Mouse (Mus musculus) granulocyte monocyte progenitor cell, adult 5-6 weeks (primary cell): ENCODE measurements around the gene Bckdha. TPM values are rescaled to one million over a fixed set of nuclear protein-coding genes. Genes with fewer than 3 reads are reported as not detected.

ENCODE experiments used
- ATAC-seq: replicated peaks from 2 replicates; pipeline ENCODE4 v1.8.0; 2016; ENCODE audit warnings: mild to moderate bottlenecking, moderate TSS enrichment, inconsistent platforms; ENCODE audit not compliant: poor library complexity, severe bottlenecking
- total RNA-seq, 2 experiments: library from RNA; stranded (forward) in 1 of 2; stranded (reverse) in 1 of 2; fragments of 200-712, 200-1000 nt in 1 of 2; fragments of >200 nt in 1 of 2; fragmentation: Nextera tagmentation in 1 of 2; gene quantifications; 2 replicates each; pipeline ENCODE4 v1.2.3; 2014 to 2017

Gene Bckdha
- total RNA-seq, 2 experiments from 2014 or later = 42.3 to 64.6 TPM

DNA sequence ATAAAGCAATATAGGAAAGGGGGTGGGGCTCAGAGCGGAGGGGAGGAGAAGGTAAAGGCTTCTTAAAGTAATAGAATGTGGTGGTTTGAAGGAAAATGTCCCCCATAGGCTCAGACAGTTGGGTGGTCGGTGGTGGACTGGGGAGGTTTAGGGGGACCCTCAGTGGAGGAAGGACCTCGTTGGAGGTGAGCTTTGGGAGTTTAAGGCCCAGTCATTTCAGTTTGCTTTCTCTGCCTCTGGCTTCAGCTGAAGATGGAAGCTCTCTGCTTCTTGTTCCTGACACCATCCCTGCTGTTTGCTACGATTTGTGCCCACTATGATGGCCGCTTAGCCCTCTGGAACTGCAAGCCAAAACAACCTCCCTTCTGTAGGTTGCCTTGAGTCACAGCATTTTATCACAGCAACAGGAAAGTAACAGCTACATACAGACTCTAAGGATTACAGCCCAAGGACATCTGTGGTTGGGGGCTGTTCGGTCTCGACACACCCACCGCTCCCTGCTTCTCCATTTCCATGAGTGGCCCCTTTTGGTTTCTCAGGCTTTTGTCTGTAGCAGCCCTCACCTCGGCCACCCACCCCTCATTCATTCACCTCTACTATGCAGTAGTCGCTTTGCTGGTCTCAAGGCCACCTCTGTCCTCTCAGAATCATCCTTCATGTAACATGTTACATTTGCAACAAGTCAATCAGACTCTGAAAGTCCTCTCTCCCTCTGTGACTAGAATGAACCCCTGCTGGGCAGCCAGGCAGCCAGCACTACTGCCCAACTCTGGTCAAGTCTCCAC, 41.2 kb downstream of the Bckdha start:
- no peak for ATAC-seq

DNA sequence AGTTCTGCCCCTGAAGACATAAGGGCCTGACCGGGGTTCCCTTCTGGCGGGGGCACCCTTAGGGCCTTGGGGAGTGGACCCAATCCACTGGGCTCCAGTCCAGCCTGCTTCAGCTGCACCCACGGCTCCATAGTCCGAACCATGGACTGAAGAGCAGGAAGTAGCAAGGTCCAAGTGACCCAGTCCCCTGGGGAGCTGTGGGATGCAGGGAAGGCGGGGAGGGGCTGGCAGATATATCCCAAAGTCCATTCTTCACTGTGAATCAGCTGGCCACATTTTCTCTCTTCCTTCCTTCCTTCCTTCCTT, 43.1 kb downstream of the Bckdha start, which contains the start of gene Erich4:
TSS of gene Erich4 (minus strand) at position 187 of the 306 bp plus-strand sequence.
- ATAC-seq = no peak

DNA sequence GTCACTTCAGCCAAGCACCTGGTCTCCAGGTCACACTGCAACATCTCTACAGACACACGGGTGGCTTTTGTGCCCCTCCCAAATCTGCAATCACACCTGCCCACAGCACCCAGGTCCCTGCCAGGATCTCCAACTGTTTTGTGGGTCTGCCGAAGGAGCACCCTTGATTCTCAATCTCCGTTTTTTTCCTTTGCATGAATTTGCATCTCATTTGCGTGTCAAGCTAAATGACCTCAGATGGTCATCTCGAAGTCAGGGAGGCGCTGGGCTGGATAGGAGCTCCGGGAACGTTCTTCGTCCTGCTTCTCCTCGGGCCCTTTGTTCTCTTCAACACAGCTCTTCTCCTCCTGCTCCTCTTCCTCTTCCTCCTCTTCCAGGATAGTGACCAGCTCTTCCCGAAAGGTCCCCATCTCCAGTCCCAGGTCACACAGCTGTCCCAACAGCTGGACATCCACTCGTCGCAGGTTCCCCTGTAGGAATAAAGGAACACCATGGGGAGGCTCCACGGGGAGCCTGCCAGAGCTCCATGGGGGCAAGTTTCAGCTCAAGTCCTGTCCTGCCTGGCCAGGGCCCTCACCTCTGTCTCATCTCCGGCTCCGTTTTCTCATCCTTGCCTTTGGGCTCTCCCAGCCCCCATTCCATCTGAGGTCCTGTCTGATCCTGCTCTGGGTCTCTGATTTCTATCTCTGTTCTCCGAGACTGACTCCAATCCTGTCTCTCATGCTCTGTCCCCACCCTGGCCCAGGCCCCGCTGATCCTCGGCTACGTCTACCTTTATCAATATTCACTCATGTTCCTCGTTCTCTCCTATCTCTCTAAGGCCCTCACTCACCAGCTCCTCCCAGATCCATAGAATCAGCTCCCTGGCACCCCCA, 43.7 kb downstream of the Bckdha start:
- no peak for ATAC-seq

DNA sequence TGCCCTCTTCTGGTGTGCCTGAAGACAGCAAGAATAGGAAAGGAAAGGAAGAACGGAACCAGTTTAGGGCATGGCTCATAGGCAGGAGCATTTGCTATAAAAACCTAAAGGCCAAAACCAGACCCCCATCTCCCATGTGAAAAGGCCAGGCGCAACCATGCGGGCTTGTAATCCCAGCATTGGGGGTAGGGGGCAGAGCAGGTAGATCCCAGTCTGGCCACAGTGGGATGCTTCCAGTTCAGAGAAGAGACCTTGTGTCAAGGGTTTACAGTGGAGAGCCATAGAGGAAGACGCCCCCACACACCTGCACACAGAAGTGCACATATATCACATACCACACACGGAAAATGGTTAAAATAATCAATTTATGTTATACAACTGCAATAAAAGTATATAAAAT, 44.7 kb downstream of the Bckdha start:
- ATAC-seq = no peak

DNA sequence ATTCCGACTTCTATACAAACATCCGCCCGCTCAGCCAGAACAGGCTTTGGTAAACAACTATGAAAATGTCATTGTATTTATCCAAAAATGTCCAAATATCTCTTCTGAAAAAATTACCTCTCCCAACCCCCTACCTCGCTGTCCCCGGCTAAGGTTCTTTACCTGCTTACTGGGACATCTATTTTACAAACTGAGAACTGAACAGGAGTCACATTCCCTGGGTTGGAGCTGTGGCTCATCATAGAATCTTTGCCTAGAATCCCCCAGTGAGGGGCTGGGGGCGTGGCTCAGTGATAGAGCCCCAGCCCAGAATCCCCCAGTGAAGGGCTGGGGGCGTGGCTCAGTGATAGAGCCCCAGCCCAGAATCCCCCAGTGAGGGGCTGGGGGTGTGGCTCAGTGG, 47.3 kb downstream of the Bckdha start:
- ATAC-seq = no peak

DNA sequence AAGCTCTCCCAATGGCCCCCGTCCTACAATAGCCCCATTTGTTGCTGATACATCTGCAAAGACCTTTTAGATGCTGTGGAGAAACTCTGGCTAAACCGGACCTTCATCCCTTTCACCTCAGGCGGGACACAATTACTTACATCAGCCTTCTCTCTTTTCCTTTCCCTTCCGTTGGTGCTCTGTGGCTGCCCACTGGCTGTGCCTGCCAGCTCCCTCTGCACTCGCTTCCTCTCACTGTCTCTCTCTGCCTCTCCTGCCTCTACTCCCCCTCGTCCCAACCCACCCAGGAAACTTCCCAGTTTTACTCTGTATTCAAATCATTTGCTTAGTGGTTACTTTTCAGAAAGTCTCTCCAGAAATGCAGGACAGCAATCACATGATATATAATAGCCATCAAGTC, 48.7 kb downstream of the Bckdha start:
- ATAC-seq = peak; percentile 60

DNA sequence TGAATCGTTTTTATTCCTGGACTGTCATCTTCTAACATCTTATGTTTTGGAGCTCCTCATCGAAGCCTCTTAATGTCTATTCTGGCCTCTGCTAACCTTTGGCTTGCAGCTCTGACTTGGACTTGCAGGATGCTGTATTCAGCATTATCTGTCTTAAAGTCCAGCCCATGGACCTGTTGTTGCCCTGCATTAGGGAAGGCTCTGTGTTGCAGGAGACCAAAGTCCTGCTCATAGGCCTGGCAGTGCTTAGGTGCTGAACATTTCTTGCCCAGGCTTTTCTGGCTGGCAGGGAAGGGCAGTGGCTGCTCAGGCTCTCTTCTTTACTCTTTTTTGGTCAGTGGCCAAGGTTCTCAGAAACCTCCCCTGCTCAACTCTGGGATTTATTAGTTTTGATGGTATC, 51.6 kb downstream of the Bckdha start:
- ATAC-seq = no peak

DNA sequence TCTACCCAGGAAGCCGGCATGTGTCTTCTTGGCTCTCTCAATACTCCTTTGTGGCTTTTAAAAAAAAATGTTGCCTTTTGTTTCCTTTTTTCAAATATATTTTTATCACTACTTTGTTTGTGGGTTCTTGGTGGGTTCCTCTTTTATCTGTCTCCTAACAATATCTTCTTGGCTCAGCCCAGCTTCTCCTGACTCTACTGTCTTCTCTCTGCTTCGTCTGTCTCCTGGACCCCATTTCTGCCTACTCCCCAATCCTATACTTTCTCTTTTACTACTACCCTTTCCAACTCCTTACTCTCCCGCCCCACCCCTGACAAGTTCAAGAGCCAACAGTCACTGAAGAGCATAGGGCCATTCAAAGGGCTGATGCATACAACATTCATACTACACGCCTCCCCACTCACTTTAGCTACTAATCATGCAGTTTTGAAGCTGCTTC, 52.1 kb downstream of the Bckdha start:
- peak; percentile 67 for ATAC-seq

DNA sequence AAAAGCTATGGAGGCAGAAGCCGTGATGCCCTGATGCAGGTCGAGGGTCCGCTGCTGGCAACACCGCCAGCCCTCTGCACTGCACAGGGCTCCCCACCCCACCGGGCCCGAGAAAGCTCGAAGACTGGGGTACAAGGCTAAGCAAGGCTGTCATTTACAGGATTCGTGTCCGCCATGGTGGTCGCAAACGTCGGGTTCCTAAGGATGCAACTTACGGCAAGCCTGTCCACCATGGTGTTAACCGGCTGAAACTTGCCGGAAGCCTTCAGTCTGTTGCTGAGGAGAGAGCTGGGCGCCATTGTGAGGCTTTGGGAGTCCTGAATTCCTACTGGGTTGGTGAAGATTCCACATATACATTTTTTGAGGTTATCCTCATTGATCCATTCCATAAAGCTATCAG, 57.4 kb downstream of the Bckdha start:
- no peak for ATAC-seq

DNA sequence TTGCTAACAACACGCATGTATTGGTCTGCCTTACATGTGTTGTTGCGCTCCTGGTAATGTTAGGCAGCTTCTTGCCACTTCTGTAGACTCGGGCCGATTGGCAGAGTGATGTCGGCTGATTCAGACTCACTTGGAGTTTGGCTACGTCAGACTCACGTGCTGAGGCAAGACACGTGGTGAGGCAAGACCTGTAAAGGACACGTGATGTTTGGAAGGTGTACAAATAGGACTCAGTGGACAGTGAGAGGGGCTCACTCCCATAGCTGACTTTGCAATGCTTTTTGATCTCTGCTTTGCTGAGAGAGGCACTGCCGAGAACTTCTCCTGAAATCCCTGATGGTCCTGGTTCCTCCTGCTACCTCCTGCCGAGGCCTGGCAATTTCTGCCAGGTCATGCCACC, 58.1 kb downstream of the Bckdha start:
- ATAC-seq = no peak

DNA sequence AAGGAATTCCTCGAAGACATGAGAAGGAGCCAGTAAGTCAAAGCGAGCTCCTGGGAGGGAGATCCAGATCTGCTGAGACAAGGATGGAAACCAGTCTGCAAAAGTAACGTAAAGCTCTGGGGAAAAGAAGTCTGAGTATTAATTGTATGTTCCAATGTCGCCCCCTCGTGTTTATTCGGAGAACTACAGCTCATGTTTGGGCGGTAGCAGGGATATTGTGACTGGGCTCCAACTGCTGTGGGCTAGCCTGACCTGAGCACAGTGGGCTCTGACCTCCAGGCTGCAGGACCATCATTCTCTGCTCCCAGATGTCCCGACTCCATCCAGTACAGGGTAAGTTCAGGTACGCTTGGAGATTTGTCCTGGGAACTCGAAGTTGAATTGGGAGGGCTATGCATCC, 59.1 kb downstream of the Bckdha start:
- peak; percentile 96 for ATAC-seq

DNA sequence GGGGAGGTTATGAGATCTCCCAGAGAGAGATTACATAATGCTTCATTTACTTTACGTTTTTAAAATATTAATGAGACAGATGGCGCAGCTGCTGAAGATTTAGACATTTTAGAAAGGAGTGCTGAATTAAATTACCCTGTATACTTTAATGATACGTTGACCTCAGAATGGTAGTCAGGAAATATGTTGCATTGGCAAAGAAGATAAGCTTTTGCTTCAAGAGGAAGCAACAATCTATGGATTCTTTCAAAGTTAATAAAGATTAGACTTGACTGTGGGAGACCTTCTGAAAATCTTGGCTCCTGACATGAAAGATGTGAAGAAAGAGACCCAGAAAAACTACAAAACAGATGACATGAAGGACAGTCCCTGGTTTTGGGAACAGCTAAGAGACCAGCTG, 64.9 kb downstream of the Bckdha start:
- ATAC-seq = no peak

DNA sequence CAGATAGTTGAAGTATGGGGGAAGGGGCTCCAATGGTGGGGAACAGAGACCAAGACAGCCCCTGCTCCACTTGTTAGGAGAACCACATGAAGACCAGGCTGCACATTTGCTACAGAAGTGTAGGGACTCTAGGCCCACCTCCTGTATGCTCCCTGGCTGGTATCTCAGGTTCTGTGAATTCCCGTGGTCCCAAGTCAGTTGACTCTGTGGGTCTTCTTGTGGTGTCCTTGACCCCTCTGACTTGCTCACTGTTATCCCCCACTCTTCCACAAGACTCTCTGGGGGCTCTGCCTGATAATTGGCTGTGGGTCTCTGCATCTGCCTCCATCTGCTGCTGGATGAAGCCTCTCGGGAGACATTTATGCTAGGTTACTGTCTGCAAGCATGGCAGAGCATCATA, 67.6 kb downstream of the Bckdha start:
- ATAC-seq = no peak

DNA sequence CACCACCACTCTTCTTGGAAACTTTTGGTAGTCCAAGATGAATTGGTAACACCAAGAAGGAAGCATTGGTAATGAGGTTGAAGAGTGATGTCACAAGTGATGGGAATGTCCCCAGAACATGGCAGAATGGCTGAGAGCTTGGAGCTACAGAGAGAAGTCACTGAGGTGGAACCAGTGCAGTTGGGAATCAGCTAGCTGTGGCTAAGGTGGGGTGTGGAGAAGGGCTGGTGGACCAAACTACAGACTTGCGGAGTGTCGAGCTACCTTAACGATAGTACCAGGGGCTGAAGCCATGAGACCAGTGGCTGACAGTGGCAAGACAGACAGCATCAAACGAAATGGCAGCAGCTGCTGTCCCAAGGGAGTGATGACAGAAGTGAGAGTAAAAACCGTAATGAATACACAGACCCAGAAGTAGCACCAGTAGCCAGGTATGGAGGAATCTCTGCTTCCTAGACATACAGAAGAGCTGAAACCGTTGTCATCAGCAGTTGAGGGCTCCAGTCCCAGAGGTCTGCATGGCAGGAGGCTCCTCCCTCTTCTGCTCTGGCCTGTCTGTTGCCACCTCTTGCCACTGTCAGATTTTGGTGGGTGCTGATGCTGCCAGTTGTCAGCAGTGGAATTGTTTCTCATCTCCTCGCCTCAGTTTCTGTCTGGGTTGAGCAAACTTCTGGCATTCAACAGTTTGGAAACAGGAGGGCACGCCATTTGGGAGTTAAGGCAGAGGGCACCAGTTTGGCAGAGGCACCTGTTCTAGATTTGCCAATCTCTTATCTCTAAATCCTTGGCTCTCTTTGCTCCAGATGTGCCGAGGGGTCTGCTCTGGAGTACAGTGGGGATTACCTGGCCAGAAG, 73.2 kb downstream of the Bckdha start:
- no peak for ATAC-seq

DNA sequence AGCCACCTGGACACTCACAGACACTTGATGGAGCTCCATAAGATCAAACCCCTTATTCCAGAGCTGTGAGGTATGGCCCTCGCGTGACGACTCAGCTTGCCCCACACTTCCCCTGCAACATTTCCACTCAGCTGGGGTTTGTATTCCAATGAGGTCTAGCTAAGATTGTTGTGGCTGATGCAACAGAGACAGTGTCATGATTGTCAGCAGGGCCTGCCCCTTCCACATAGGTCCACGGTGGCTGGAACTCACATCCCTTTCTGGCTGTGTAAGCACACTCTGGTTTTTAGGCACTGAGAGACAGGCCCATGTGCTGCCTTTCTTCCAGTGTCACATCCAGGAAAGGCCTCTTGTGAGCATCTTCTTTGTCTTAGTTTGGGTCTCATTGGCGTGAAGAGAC, 74.1 kb downstream of the Bckdha start:
- ATAC-seq = no peak

DNA sequence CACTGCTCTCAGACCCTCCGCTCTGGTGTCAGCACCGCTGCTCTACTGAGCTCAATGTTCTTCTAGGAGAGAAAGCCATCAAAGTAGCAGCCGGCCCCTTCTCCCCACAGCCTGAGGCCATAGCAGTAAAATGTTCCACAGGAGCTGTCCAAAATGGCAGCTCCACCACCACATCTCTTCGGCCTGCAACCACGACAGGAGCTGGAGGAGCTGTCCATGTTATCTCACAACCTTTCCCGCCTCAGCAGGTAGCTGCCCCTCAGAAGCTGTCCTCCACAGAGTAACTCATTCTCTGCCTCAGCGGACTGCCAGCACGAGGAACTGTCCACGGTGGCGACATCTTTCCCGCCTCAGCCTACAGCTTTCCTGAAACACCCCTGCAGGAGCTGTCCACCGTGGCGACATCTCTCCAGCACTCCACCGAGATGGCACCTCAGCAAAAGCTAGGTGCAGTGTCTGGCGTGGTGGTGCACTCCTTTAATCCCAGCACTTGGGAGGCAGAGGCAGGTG, 76.4 kb downstream of the Bckdha start:
- no peak for ATAC-seq

Other genes starting within 250 kb of the Bckdha start
- gene Cxcl17, start 246.1 kb downstream of the Bckdha start, total RNA-seq (2014; fragmentation: Nextera tagmentation) = not detected in 2 replicates
- gene Cxcl17, start 246.1 kb downstream of the Bckdha start, total RNA-seq (2017) = not detected in 2 replicates
- 30.3 and 43.8 TPM in 2 replicates for gene Ceacam1, start 181.4 kb downstream of the Bckdha start, total RNA-seq (2014; fragmentation: Nextera tagmentation)
- 15.8 and 18.5 TPM in 2 replicates for gene Ceacam1, start 181.4 kb downstream of the Bckdha start, total RNA-seq (2017)
- not detected in 2 replicates for gene Ceacam2, start 119.1 kb downstream of the Bckdha start, total RNA-seq (2014; fragmentation: Nextera tagmentation)
- not detected in 2 replicates for gene Ceacam2, start 119.1 kb downstream of the Bckdha start, total RNA-seq (2017)
- not detected in 2 replicates for gene Erich4, start 43.1 kb downstream of the Bckdha start, total RNA-seq (2014; fragmentation: Nextera tagmentation)
- gene Erich4, start 43.1 kb downstream of the Bckdha start, total RNA-seq (2017) = not detected in 2 replicates
- gene Dmac2, start 39.6 kb downstream of the Bckdha start, total RNA-seq (2014; fragmentation: Nextera tagmentation) = 36.0 and 41.9 TPM in 2 replicates
- 35.6 and 39.0 TPM in 2 replicates for gene Dmac2, start 39.6 kb downstream of the Bckdha start, total RNA-seq (2017)
- 18.7 and 26.1 TPM in 2 replicates for gene B3gnt8, start 32.3 kb downstream of the Bckdha start, total RNA-seq (2014; fragmentation: Nextera tagmentation)
- gene B3gnt8, start 32.3 kb downstream of the Bckdha start, total RNA-seq (2017) = 14.6 and 22.9 TPM in 2 replicates
- gene Exosc5, start 183 bp upstream of the Bckdha start, total RNA-seq (2014; fragmentation: Nextera tagmentation) = 84.1 and 154 TPM in 2 replicates
- 73.1 and 81.3 TPM in 2 replicates for gene Exosc5, start 183 bp upstream of the Bckdha start, total RNA-seq (2017)
- gene Tmem91, start 16.2 kb upstream of the Bckdha start, total RNA-seq (2014; fragmentation: Nextera tagmentation) = 0.75 and 1.5 TPM in 2 replicates
- not detected in 2 replicates for gene Tmem91, start 16.2 kb upstream of the Bckdha start, total RNA-seq (2017)
- gene B9d2, start 21.8 kb upstream of the Bckdha start, total RNA-seq (2014; fragmentation: Nextera tagmentation) = 49.7 and 53.8 TPM in 2 replicates
- 31.0 and 49.9 TPM in 2 replicates for gene B9d2, start 21.8 kb upstream of the Bckdha start, total RNA-seq (2017)
- 261 and 291 TPM in 2 replicates for gene Tgfb1, start 28.0 kb upstream of the Bckdha start, total RNA-seq (2014; fragmentation: Nextera tagmentation)
- 26.4 and 34.3 TPM in 2 replicates for gene Tgfb1, start 28.0 kb upstream of the Bckdha start, total RNA-seq (2017)
- 35.6 and 51.7 TPM in 2 replicates for gene Ccdc97, start 60.1 kb upstream of the Bckdha start, total RNA-seq (2014; fragmentation: Nextera tagmentation)
- gene Ccdc97, start 60.1 kb upstream of the Bckdha start, total RNA-seq (2017) = 8.9 and 14.8 TPM in 2 replicates
- 146 and 152 TPM in 2 replicates for gene Hnrnpul1, start 95.8 kb upstream of the Bckdha start, total RNA-seq (2014; fragmentation: Nextera tagmentation)
- gene Hnrnpul1, start 95.8 kb upstream of the Bckdha start, total RNA-seq (2017) = 146 and 175 TPM in 2 replicates
- gene Axl, start 129.7 kb upstream of the Bckdha start, total RNA-seq (2014; fragmentation: Nextera tagmentation) = 1.0 and 4.0 TPM in 2 replicates
- 0.43 and 5.5 TPM in 2 replicates for gene Axl, start 129.7 kb upstream of the Bckdha start, total RNA-seq (2017)
- not detected in 2 replicates for gene Cyp2s1, start 157.9 kb upstream of the Bckdha start, total RNA-seq (2014; fragmentation: Nextera tagmentation)
- gene Cyp2s1, start 157.9 kb upstream of the Bckdha start, total RNA-seq (2017) = not detected in 2 replicates
- gene Cyp2b10, start 238.6 kb upstream of the Bckdha start, total RNA-seq (2014; fragmentation: Nextera tagmentation) = not detected in 2 replicates
- not detected in 2 replicates for gene Cyp2b10, start 238.6 kb upstream of the Bckdha start, total RNA-seq (2017)